In genomic region chr1:39701274-39701602, GRCm38 (mm10) we compare ENCODE assay signal across 8 mouse cellular contexts. TPM values are rescaled to one million over a fixed set of nuclear protein-coding genes. Genes with fewer than 3 reads are reported as not detected.
DNase-seq lines count a peak whose midpoint lies in the region; ATAC-seq and TF ChIP-seq lines count a peak whose summit lies in the region.

No protein-coding gene starts in this region.

- DNase-seq in gastrocnemius, postnatal 10 days: peak; percentile 29
- DNase-seq in gastrocnemius, adult 8-10 months (ENCODE audit: low spot score in 2 of 2): no peak
- DNase-seq in lung, postnatal 10 days: peak; percentile 60
- DNase-seq in lung, adult 2 months: no peak
- no peak for DNase-seq in urinary bladder, adult 18-20 months (ENCODE audit: low spot score in 2 of 2)
- DNase-seq in adrenal gland, postnatal 36 days: no peak
- DNase-seq in spleen, adult 18-20 months: no peak

- peak overlapping the region; percentile 63 for H3K27ac ChIP-seq in midbrain, embryonic 13.5 days

- no peak for TF ChIP-seq POLR2A in lung, adult 2 months (IDR thresholded peaks at IDR 0.05; ENCODE audit: borderline replicate concordance, extremely low read depth, low read depth, low read length)

- H3K9me3 ChIP-seq in midbrain, embryonic 13.5 days: no peaks in the 10 kb centered on the region

- WGBS in lung, adult 2 months: 24% methylated on average over 9 of the region's 9 CpGs
- under 1% methylated on average over 9 of the region's 9 CpGs for WGBS in midbrain, embryonic 13.5 days

- H3K4me1 ChIP-seq in lung, adult 2 months (ENCODE audit: control insufficient read depth, insufficient read depth, low read length): peaks cover 2% of the 10 kb centered on the region; the same call in 1 of the 2 replicates
- H3K4me1 ChIP-seq in midbrain, embryonic 13.5 days (replicated peaks): peaks cover 35% of the 10 kb centered on the region

- H3K36me3 ChIP-seq in midbrain, embryonic 13.5 days: no peaks in the 10 kb centered on the region

- peak overlapping the region; percentile 29 for H3K4me2 ChIP-seq in midbrain, embryonic 13.5 days (replicated peaks)

- peak; percentile 86 for ATAC-seq in midbrain, embryonic 13.5 days

- peak overlapping the region; percentile 15 for H3K9ac ChIP-seq in midbrain, embryonic 13.5 days (replicated peaks)

- no peak overlapping the region for H3K4me3 ChIP-seq in lung, adult 2 months (replicated peaks; ENCODE audit: extremely low read depth, low read depth, low read length)
- no peak overlapping the region for H3K4me3 ChIP-seq in midbrain, embryonic 13.5 days (replicated peaks)

- no peaks in the 10 kb centered on the region for H3K27me3 ChIP-seq in midbrain, embryonic 13.5 days

- no peak for TF ChIP-seq CTCF in lung, adult 2 months (IDR thresholded peaks at IDR 0.05; ENCODE audit: insufficient read depth, low read length)

RNA-seq across cellular contexts. Expression of gene Rfx8, which starts 19.6 kb away (rescaled TPM):
- under 1 TPM; 0.25 to 0.45 TPM for total RNA-seq in gastrocnemius, postnatal 10 days (2021)
- total RNA-seq in gastrocnemius, adult 8-10 months (2022): not detected
- polyA plus RNA-seq in lung, adult 2 months (2012; rRNA removed): 0.14 and 0.24 TPM in 2 replicates
- 0.13 and 0.28 TPM in 2 replicates for polyA plus RNA-seq in midbrain, embryonic 13.5 days (2015; fragmentation: Nextera tagmentation; extraction: Ambion mirVana)
- under 1 TPM in 1 of 2 experiments, not detected in 1; 0.20 TPM for total RNA-seq in adrenal gland, postnatal 36 days (2021)

RNA-seq across cellular contexts. Expression of gene Creg2, which starts 50.0 kb away (rescaled TPM):
- total RNA-seq in gastrocnemius, postnatal 10 days (2021): under 1 TPM; 0.14 to 0.18 TPM
- total RNA-seq in gastrocnemius, adult 8-10 months (2022): under 1 TPM; 0.05 to 0.09 (median 0.05) TPM
- 0.07 and 0.14 TPM in 2 replicates for polyA plus RNA-seq in lung, adult 2 months (2012; rRNA removed)
- 3.7 and 3.8 TPM in 2 replicates for polyA plus RNA-seq in midbrain, embryonic 13.5 days (2015; fragmentation: Nextera tagmentation; extraction: Ambion mirVana)
- total RNA-seq in adrenal gland, postnatal 36 days (2021): under 1 TPM; 0.13 to 0.23 TPM

Comparison
In these comparisons a context has a peak if more than half of its experiments do, and no peak if none do; other contexts are left out.
1. DNase-seq: peak in gastrocnemius, postnatal 10 days (single experiment) and lung, postnatal 10 days (single experiment); none in gastrocnemius, adult 8-10 months (0 of 2), lung, adult 2 months (single experiment), urinary bladder, adult 18-20 months (0 of 2), adrenal gland, postnatal 36 days (0 of 2) and spleen, adult 18-20 months (0 of 2).